Mouse (Mus musculus): Measurements from ENCODE around the gene Bckdha. TPM values are rescaled to one million over a fixed set of nuclear protein-coding genes. Genes with fewer than 3 reads are reported as not detected.

Bckdha gene
- total RNA-seq, 1 experiment from 2014 or later: 180 TPM

GRCm38 (mm10) chr7:25611501-25611900 lies 47.3 kb downstream of the Bckdha start:
- no peak for DNase-seq

- DNase-seq: no peak
Measured at GRCm38 (mm10) chr7:25610056-25610455, 48.7 kb downstream of the Bckdha start.

- no peak for DNase-seq
Measured at GRCm38 (mm10) chr7:25607196-25607595, 51.6 kb downstream of the Bckdha start.

- DNase-seq: no peak
Measured at GRCm38 (mm10) chr7:25606625-25607063, 52.1 kb downstream of the Bckdha start.

- no peak for DNase-seq
Measured at GRCm38 (mm10) chr7:25601346-25601745, 57.4 kb downstream of the Bckdha start.

- no peak for DNase-seq
Measured at GRCm38 (mm10) chr7:25600666-25601065, 58.1 kb downstream of the Bckdha start.

GRCm38 (mm10) chr7:25599663-25600062 lies 59.1 kb downstream of the Bckdha start:
- peak; percentile 56 for DNase-seq

GRCm38 (mm10) chr7:25593859-25594258 lies 64.9 kb downstream of the Bckdha start:
- DNase-seq: no peak

- DNase-seq: no peak
Measured at GRCm38 (mm10) chr7:25591226-25591625, 67.6 kb downstream of the Bckdha start.

- DNase-seq: no peak
Measured at GRCm38 (mm10) chr7:25585351-25586204, 73.2 kb downstream of the Bckdha start.

GRCm38 (mm10) chr7:25584651-25585050 lies 74.1 kb downstream of the Bckdha start:
- no peak for DNase-seq

GRCm38 (mm10) chr7:25582301-25582810 lies 76.4 kb downstream of the Bckdha start:
- DNase-seq: no peak

Other genes starting within 250 kb of the Bckdha start
- gene Cxcl17, start 246.1 kb downstream of the Bckdha start, total RNA-seq (2021): not detected in 2 replicates
- 19.9 and 22.7 TPM in 2 replicates for gene Ceacam1, start 181.4 kb downstream of the Bckdha start, total RNA-seq (2021)
- 2.3 and 2.7 TPM in 2 replicates for gene Ceacam2, start 119.1 kb downstream of the Bckdha start, total RNA-seq (2021)
- not detected in 2 replicates for gene Erich4, start 43.1 kb downstream of the Bckdha start, total RNA-seq (2021)
- gene Dmac2, start 39.6 kb downstream of the Bckdha start, total RNA-seq (2021): 29.1 and 33.1 TPM in 2 replicates
- 0.90 and 2.8 TPM in 2 replicates for gene B3gnt8, start 32.3 kb downstream of the Bckdha start, total RNA-seq (2021)
- gene Exosc5, start 183 bp upstream of the Bckdha start, total RNA-seq (2021): 47.6 and 59.4 TPM in 2 replicates
- 2.0 TPM in 1 of 2 replicates, not detected in the other for gene Tmem91, start 16.2 kb upstream of the Bckdha start, total RNA-seq (2021)
- gene B9d2, start 21.8 kb upstream of the Bckdha start, total RNA-seq (2021): 12.7 and 20.3 TPM in 2 replicates
- gene Tgfb1, start 28.0 kb upstream of the Bckdha start, total RNA-seq (2021): 37.0 and 43.7 TPM in 2 replicates
- gene Ccdc97, start 60.1 kb upstream of the Bckdha start, total RNA-seq (2021): 54.4 and 61.9 TPM in 2 replicates
- 116 and 128 TPM in 2 replicates for gene Hnrnpul1, start 95.8 kb upstream of the Bckdha start, total RNA-seq (2021)
- 27.4 and 32.1 TPM in 2 replicates for gene Axl, start 129.7 kb upstream of the Bckdha start, total RNA-seq (2021)
- gene Cyp2s1, start 157.9 kb upstream of the Bckdha start, total RNA-seq (2021): 2.5 and 2.9 TPM in 2 replicates
- gene Cyp2b10, start 238.6 kb upstream of the Bckdha start, total RNA-seq (2021): 4.3 and 8.9 TPM in 2 replicates

All from adrenal gland, postnatal 25 days (tissue).